Mouse (Mus musculus) gastrocnemius, postnatal 14 days (tissue): ENCODE data around the gene Pdzk1ip1. TPM values are rescaled to one million over a fixed set of nuclear protein-coding genes. Genes with fewer than 3 reads are reported as not detected.

ENCODE experiments used
- DNase-seq: peaks from one replicate; pipeline ENCODE4 v3.0.0; 2021; ENCODE audit warnings: mixed read lengths
- intact Hi-C: fragments of 180-260 bp; cut with DNase I; formaldehyde crosslinking; loops from one replicate; pipeline ENCODE4 v1.15.1; 2025; ENCODE audit warnings: low total_unique reads
- long read RNA-seq, 2 experiments: library from polyadenylated mRNA; stranded (forward); transcript quantifications; one replicate each; pipeline ENCODE4 v2.0.0; 2021
- total RNA-seq, 2 experiments: library from RNA; stranded (reverse); gene quantifications; 2 replicates each; pipeline ENCODE4 v1.2.3; 2021

Pdzk1ip1 gene
- under 1 TPM in 1 of 2 experiments, not detected in 1; 0.57 TPM for total RNA-seq
- long read RNA-seq, experiment 1 = 0 reads
- long read RNA-seq, experiment 2 = 0 reads

DNA sequence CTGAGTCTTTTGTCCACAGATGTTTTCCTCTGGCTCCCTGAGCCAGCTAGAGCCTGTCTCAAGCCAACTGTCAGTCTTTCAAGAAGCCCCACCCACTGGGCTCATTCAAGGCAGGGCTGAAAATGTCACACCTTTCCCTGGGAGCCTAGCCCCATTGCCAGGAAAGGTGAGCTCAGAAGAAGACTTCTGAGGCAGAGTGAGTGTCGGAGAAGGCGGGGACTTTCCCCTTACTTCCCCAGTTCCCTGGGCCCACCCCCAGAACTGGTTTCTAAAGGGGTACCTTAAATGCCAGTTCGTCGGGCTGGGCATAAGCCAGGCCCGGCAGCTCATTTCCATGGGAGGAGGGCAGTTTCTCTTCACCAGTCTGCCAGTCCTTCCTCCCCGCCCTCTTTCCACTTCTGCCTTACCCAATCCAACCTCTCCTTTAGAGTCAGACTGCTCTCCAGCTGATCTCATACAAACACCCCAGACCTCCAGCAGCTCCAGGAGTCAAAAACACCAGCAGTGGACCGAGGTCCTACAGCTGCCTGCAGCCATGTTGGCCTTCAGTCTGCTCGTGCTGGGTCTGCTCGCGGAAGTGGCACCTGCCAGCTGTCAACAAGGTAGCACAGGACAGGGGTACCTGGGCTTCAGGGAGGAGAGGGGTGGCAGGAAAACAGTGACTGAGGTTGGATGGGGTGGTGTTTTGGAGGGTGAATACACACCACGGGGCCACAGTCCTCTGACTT lies at the start of gene Pdzk1ip1:
TSS of gene Pdzk1ip1 (plus strand) at position 98 of the 728 bp plus-strand sequence.
- intact Hi-C loops = no loop called here
- DNase-seq = no peak

DNA sequence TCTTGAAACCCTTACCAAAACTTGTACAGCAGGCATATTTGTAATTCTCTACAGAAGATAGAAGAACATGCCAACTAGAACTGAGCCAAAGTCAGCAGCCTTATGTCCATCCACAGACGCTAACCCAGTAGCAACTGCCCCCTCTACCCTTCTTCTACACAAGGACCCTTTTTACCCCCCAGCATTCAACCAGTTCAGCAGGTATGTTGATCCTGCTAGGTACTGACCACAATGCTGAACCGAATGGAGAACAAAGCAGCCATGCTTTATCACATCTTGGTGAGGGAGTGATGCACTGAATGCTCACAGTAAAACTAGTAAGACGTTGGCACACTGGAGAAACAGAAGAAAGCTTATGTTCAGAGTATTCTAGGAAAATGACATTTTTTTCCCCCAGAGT lies 42.9 kb upstream of the Pdzk1ip1 start:
- intact Hi-C loops = no loop called here
- DNase-seq = no peak

DNA sequence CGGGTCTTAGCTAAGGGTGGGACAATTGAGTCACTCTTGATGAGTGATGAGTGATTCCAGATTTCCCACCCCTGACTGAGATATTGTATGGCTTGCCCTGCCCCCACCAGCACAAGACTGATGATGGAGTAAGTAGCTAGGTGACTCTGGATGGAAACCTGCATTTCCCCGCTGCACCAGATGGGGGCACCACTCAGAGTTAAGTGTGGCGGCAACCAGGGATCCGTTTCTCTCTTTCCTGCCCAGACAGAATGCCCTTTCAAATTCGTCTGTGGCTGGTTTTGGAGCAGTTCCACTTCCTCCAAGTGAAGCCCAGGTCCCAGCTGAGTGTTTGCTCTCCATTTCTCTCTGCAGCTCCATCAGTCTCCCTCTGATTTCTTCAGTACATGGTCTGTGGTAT lies 40.8 kb upstream of the Pdzk1ip1 start:
- DNase-seq = peak; percentile 29
- intact Hi-C loops = no loop called here

DNA sequence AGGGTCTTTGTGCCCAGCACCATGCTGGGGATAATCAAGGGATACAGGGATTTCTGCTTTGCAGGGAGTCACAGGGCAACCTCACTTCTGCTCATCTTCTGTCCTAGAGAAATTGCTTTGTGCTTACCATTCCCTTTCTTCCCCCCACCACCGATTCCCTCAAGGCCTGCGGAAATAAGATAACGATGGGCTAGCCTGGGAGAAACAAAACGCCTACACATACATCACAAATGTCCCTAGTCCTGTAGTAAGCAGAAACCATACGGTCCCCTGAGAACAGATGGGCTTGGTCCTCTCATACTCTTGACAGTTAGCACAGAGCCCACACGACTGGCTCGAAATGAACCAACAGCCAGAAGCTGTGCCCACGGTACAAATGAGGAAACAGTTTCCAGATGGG lies 40.3 kb upstream of the Pdzk1ip1 start:
- intact Hi-C loops = no loop called here

GRCm38 (mm10) chr4:115051245-115051644 lies 37.3 kb upstream of the Pdzk1ip1 start:
- intact Hi-C loops = no loop called here
- DNase-seq = no peak

More for the DNA sequence above, 40.3 kb upstream of the Pdzk1ip1 start:
- no peak for DNase-seq

DNA sequence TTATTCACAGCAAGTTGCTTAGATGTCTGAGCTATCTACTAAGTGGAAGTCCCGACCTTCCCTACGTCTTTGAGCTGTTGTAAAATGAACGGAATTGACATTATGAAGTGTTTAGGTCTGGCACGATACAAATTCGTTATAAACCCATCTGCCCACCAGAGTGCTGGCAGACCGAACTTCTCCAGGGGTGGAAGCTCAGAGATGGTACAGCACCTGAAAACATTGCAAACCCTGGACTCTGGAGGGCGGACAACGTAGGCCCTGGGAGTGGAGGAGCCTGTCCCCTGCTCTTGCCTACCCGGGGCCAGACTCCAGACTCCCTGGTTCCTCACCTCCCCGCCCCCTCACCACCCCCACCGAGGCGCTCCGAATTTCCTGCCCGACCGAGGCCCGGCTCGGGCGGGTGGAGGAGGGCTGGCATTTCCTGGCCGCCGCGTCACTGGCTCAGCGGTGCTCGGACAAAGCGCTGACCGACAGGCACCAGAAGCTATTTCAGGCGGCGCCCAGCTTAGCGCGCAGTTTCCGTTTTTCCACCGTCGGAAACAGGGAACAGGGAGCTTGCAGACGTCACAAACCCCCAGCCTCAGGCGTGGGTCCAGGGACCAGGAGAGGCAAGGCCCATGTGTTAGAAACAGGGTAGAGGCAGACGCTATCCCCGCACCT lies 36.0 kb upstream of the Pdzk1ip1 start:
- DNase-seq = peak; percentile 59
- intact Hi-C loops = no loop called here

DNA sequence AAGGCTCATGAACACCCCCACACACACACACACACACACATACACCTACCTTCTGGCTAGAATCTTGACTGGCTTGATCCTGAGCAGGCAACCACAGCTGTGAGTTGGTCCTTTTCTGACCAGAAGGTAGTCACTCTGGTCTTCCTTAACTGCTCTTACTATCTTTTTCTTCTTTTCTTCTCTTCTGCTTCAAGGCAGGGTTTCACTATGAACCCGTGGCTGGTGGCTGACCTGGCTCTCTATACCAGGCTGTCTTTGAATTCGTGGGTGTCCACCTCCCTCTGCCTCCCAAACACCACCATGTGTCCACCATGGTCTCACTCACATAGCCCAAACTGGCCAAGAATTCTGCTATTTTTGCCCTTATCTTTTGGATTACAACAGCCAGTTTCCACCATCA lies 33.5 kb upstream of the Pdzk1ip1 start:
- no peak for DNase-seq
- intact Hi-C loops = no loop called here

GRCm38 (mm10) chr4:115055691-115056090 lies 32.8 kb upstream of the Pdzk1ip1 start:
- intact Hi-C loops = no loop called here
- no peak for DNase-seq

DNA sequence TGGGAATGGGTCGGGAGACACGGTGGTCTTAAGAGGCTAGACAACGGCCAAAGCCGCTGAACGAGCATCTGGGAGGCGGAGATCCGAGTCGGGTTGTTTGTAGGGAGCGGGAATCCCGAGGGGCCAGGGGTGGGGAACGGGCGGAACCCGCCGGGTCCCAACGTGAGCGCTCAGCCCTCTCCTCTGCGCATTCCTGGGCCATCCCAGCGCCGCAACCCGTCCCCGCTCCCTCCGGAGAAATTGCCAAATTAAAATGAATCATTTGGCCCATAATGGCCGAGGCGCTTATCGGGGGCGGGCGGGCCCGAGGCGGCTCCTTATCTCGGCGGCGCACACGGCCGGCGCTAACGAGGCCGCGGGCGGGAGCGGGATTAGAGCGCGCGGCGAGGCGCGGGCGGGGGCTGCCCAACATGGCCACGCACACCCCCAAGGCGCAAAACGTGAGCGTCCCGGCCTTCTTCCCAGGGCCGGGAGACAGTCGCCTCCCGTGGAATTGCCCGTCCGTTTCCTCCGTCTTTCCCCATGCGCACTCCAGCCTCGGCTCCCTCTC lies 32.1 kb upstream of the Pdzk1ip1 start, which contains the start of gene Tal1:
TSS of gene Tal1 (plus strand) at position 56 of the 550 bp plus-strand sequence.
- intact Hi-C loops = no loop called here
- no peak for DNase-seq

GRCm38 (mm10) chr4:115056921-115057673 lies 31.4 kb upstream of the Pdzk1ip1 start:
- peak; percentile 42 for DNase-seq
- intact Hi-C loops = no loop called here

DNA sequence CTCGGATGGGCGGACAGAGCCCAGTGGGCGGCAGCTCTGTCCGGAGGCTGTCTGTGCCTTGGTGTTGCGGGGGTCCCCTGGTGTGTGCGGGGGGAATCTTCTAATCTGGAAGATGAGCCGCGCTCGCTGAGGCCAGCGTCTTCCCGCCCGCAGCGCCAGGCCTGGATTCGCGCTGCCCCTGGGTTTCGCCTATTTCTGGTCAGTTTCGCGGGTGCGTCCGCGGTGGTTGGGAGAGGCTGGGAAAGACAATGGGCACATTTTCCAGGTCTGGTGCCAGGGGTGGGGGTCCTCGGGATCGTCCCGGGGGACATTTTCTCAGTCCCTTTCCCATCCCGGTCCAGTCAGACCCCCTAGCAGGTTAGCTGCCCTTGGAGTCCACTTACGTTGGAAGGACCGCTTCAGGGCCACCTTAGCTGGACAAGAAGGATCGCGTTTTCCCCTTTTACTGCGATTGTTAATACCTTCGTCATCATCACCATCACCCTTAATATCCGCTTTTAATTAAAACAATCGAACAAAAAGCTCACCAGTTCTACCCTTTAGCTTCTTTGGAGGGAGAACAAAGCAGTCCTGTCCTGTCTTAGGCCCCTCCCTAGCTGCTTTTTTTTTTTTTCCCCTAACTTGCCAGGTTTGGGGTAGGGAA lies 30.7 kb upstream of the Pdzk1ip1 start:
- intact Hi-C loops = no loop called here

DNA sequence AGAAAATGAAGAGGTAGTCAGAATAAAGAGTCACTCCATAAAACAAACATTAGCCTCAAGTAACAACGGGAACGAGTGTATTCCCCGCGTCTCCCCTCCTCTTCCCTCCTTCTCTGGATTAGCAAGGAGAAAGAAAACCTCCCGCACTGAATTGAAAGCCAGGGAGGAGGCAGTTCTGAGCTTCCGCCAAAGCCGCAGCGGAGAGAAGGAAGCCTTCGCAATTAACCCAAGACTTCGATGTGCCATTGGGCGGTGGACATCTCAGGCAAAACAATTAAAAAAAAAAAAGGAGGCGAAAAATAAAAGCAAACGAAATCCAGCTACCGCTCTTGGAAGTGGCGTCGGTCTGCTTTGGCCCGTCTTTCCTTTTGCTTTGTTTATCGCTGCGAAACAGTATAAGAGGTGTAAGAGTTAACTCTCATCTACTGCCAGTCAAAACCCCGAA lies 30.2 kb upstream of the Pdzk1ip1 start:
- intact Hi-C loops = no loop called here
- DNase-seq = no peak

More for the DNA sequence above, 30.7 kb upstream of the Pdzk1ip1 start:
- no peak for DNase-seq

GRCm38 (mm10) chr4:115058871-115059590 lies 29.5 kb upstream of the Pdzk1ip1 start:
- intact Hi-C loops = no loop called here
- no peak for DNase-seq

DNA sequence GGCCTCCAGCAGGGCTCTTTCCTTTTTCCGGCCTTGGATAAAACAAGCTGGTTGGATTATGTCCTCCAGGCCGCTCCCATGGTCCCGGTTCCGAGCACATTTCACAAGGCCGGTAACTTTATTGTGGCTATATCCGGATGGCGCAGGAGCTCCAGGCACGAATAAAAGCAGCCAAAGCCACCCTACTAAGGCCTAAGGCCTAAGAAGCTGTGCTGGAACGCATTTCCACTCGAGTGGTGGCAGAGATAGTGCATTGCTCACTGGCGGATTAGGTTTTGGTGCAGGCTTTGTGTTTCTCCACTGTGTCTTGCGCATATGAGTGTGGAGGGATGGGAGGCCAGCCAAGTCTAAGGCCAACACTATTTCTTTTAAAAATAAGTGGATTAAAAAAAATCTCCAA lies 28.6 kb upstream of the Pdzk1ip1 start:
- no peak for DNase-seq
- intact Hi-C loops = no loop called here

- intact Hi-C loops = no loop called here
- no peak for DNase-seq
Observed at GRCm38 (mm10) chr4:115060753-115061152, 27.8 kb upstream of the Pdzk1ip1 start.

DNA sequence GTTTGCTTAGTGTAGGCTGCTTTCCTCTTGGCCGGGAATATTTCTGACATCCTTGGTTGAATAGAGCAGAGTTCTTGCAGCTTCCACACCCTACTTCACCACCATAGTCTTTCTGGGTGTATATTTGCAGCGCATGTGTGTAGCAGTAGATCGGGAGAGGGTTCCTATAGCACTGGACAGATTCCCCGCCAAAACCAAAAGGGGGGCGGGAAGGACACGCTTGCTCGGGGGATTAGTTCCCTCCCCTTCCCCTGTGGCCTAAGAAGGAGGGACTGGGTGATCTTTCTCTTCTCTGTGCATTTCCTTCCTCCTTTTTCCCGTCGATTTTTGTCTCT lies 26.0 kb upstream of the Pdzk1ip1 start:
- no peak for DNase-seq
- intact Hi-C loops = no loop called here

- intact Hi-C loops = no loop called here
Observed at GRCm38 (mm10) chr4:115062875-115063517, 25.5 kb upstream of the Pdzk1ip1 start.

DNA sequence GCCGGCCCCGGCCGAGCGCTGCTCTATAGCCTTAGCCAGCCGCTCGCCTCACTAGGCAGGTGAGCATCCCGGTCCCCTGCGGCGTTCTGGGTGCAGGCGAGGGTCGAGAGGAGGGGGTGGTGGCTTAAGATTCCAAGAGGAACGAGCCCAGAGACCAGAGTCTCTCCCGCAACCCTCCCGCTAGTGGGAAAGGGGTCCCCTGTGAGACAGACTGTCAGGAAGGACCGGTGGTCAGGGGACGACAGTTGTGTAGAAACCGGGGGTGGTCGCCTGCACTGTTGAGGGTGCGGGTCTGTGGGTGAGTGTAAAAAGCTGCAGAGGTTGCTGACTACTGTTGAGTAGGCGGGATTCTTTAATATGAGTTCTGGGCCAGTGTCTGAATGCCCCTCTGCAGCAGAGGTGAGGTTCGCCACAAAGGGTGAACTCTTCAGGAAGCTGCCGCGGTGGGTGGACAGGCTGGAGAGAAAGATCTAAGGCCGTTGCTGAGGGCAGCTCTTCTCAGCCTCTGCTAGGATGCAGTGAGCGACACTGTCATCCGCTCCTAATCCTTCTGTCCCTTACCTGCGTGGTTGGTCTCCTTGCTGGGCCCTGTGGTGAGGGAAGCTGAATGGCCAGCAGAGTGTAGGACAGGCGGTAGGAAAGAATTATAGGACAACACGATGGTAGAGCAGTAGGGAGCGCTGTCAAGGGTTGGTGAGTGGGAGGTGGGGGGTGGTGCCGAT lies 24.8 kb upstream of the Pdzk1ip1 start:
- DNase-seq = no peak
- intact Hi-C loops = no loop called here

More at GRCm38 (mm10) chr4:115062875-115063517, 25.5 kb upstream of the Pdzk1ip1 start:
- DNase-seq = peak; percentile 21
